Mouse (Mus musculus): ENCODE data around the gene Morn3. TPM values are rescaled to one million over a fixed set of nuclear protein-coding genes. Genes with fewer than 3 reads are reported as not detected.
"Not testable (repeated sequence)": the region's sequence is repeated elsewhere in the genome, so short reads cannot be mapped to it uniquely, and the experiment has no call there.

Gene Morn3
- polyA plus RNA-seq, 2 experiments, result not detected

DNA sequence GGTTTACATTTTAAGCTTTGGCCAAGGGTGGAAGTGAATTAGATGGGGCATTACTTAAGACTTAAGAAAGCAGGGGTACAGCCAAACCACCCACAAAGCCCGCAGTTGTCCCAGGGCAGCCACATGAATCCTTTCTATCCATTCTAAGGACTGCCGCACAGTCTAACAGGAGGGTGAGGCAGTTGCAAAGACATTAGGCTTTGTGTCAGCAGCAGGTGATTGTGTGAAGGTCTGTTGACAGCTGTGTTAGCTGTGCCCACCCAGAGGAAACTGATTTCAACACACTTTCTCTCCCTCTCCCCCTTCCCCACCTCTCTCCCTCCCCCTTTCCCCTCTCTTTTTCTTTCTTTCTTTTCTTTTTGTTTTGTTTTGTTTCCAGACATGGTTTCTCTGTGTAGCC, 21.9 kb upstream of the Morn3 start:
- Histone ChIP-seq H3K27ac (no peak overlapping the region), H3K9me3 (ENCODE audit: control insufficient read depth, low read length) (no peaks in the 10 kb centered on the region), H3K4me2 (ENCODE audit: low read depth) (no peak overlapping the region), H3K4me1 (replicated peaks; ENCODE audit: control insufficient read depth in 2 of 2, insufficient read depth in 2 of 2, low read length in 1 of 2) (peaks cover 6 to 7% of the 10 kb centered on the region in 2 experiments; a peak in 3 of 4 replicates), H3K4me3 (ENCODE audit: insufficient read depth in 1 of 2, low read depth in 2 of 2, low read length in 2 of 2) (no peak overlapping the region), H3K36me3 (replicated peaks; ENCODE audit: control insufficient read depth, insufficient read depth, low read depth) (no peaks in the 10 kb centered on the region), H3K9ac (replicated peaks) (no peak overlapping the region), H3K27me3 (ENCODE audit: control insufficient read depth, insufficient read depth, low read length) (no peaks in the 10 kb centered on the region)
- ATAC-seq (ENCODE audit: insufficient read depth) (no peak), DNase-seq (ENCODE audit: low read depth in 3 of 3, low spot score in 3 of 3) (no peak)
- WGBS (ENCODE audit: insufficient replicate concordance), result 80% methylated on average over 2 of the region's 2 CpGs
- TF ChIP-seq CTCF (IDR thresholded peaks at IDR 0.05; ENCODE audit: low read depth) (no peak), EP300 (IDR thresholded peaks at IDR 0.05; ENCODE audit: low read depth) (no peak)

DNA sequence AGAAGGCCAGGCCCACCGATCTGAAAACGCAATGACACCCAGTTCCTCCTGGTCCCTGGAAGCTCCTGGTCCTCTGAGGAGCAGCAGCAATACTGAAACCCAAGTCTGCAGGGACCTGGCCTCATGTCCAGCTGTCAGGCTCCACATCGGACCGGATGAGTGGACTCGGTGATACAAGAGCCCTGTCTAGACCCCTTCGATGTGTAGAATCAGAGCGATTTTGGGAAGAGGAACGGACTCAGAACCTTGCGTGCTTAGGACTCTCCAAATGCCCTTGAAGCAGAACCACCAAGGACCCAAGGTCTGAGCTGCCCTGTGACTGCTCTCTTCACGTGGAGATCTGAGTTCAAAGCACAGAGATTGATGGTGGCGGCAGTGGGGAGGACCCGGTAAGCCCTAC, 21.3 kb upstream of the Morn3 start, which contains the start of gene Tmem120b:
TSS of gene Tmem120b (plus strand) at position 301 of the 400 bp plus-strand sequence.
- Histone ChIP-seq H3K27ac (no peak within 1 kb of the TSS), H3K4me1 (replicated peaks; ENCODE audit: control insufficient read depth in 2 of 2, insufficient read depth in 2 of 2, low read length in 1 of 2) (peaks cover 6 to 7% of the 10 kb centered on the region in 2 experiments; a peak in 3 of 4 replicates), H3K4me3 (ENCODE audit: insufficient read depth in 1 of 2, low read depth in 2 of 2, low read length in 2 of 2) (no peak within 1 kb of the TSS), H3K27me3 (ENCODE audit: control insufficient read depth, insufficient read depth, low read length) (no peaks in the 10 kb centered on the region), H3K4me2 (ENCODE audit: low read depth) (no peak within 1 kb of the TSS), H3K36me3 (replicated peaks; ENCODE audit: control insufficient read depth, insufficient read depth, low read depth) (no peaks in the 10 kb centered on the region), H3K9me3 (ENCODE audit: control insufficient read depth, low read length) (no peaks in the 10 kb centered on the region), H3K9ac (replicated peaks) (0 out of 2 replicates have a peak within 1 kb of the TSS, but pooled peaks have one; percentile 9)
- 80% methylated on average over 12 of the region's 12 CpGs for WGBS (ENCODE audit: insufficient replicate concordance)
- TF ChIP-seq CTCF (IDR thresholded peaks at IDR 0.05; ENCODE audit: low read depth) (no peak), EP300 (IDR thresholded peaks at IDR 0.05; ENCODE audit: low read depth) (no peak)
- ATAC-seq (ENCODE audit: insufficient read depth) (no peak), DNase-seq (ENCODE audit: low read depth in 3 of 3, low spot score in 3 of 3) (no peak)

- DNase-seq (ENCODE audit: low read depth in 3 of 3, low spot score in 3 of 3), result peak; percentile 62 to 76 (median 65)
- WGBS (ENCODE audit: insufficient replicate concordance), result 11% methylated on average over 6 of the region's 6 CpGs
- H3K9me3 ChIP-seq (ENCODE audit: control insufficient read depth, low read length), result no peaks in the 10 kb centered on the region
Observed at GRCm38 (mm10) chr5:123067395-123067995, 20.7 kb upstream of the Morn3 start.

GRCm38 (mm10) chr5:123064207-123064606, 17.4 kb upstream of the Morn3 start:
- no peaks in the 10 kb centered on the region for H3K36me3 ChIP-seq (replicated peaks; ENCODE audit: control insufficient read depth, insufficient read depth, low read depth)
- no peak overlapping the region for H3K4me2 ChIP-seq (ENCODE audit: low read depth)
- H3K4me1 ChIP-seq (replicated peaks; ENCODE audit: control insufficient read depth in 2 of 2, insufficient read depth in 2 of 2, low read length in 1 of 2), result peaks cover 6 to 9% of the 10 kb centered on the region in 2 experiments; a peak in 3 of 4 replicates
- H3K27me3 ChIP-seq (ENCODE audit: control insufficient read depth, insufficient read depth, low read length), result no peaks in the 10 kb centered on the region
- H3K27ac ChIP-seq, result no peak overlapping the region
- no peak overlapping the region for H3K9ac ChIP-seq (replicated peaks)
- DNase-seq (ENCODE audit: low read depth in 3 of 3, low spot score in 3 of 3), result peak; percentile 72 to 75 (median 72)
- no peak overlapping the region for H3K4me3 ChIP-seq (ENCODE audit: insufficient read depth in 1 of 2, low read depth in 2 of 2, low read length in 2 of 2)
- WGBS (ENCODE audit: insufficient replicate concordance), result 28% methylated on average over 6 of the region's 6 CpGs
- TF ChIP-seq CTCF (IDR thresholded peaks at IDR 0.05; ENCODE audit: low read depth) (peak; percentile 59), EP300 (IDR thresholded peaks at IDR 0.05; ENCODE audit: low read depth) (no peak)
- no peaks in the 10 kb centered on the region for H3K9me3 ChIP-seq (ENCODE audit: control insufficient read depth, low read length)
- no peak for ATAC-seq (ENCODE audit: insufficient read depth)

More at GRCm38 (mm10) chr5:123067395-123067995, 20.7 kb upstream of the Morn3 start:
- TF ChIP-seq CTCF (IDR thresholded peaks at IDR 0.05; ENCODE audit: low read depth), result peak; percentile 47; the same call in 1 of the 2 replicates
- TF ChIP-seq EP300 (IDR thresholded peaks at IDR 0.05; ENCODE audit: low read depth), result no peak
- 0 out of 2 replicates have a peak overlapping the region, but pooled peaks have one; percentile 9 for H3K9ac ChIP-seq (replicated peaks)
- no peak overlapping the region for H3K4me2 ChIP-seq (ENCODE audit: low read depth)
- H3K27me3 ChIP-seq (ENCODE audit: control insufficient read depth, insufficient read depth, low read length), result no peaks in the 10 kb centered on the region
- peak; percentile 74 for ATAC-seq (ENCODE audit: insufficient read depth)
- H3K4me3 ChIP-seq (ENCODE audit: insufficient read depth in 1 of 2, low read depth in 2 of 2, low read length in 2 of 2), result no peak overlapping the region
- no peaks in the 10 kb centered on the region for H3K36me3 ChIP-seq (replicated peaks; ENCODE audit: control insufficient read depth, insufficient read depth, low read depth)
- H3K4me1 ChIP-seq (replicated peaks; ENCODE audit: control insufficient read depth in 2 of 2, insufficient read depth in 2 of 2, low read length in 1 of 2), result peaks cover 6 to 7% of the 10 kb centered on the region in 2 experiments; a peak in 3 of 4 replicates
- no peak overlapping the region for H3K27ac ChIP-seq

GRCm38 (mm10) chr5:123063141-123063540, 16.3 kb upstream of the Morn3 start:
- H3K4me1 ChIP-seq (replicated peaks; ENCODE audit: control insufficient read depth in 2 of 2, insufficient read depth in 2 of 2, low read length in 1 of 2), result peaks cover 15 to 16% of the 10 kb centered on the region in 2 experiments
- no peaks in the 10 kb centered on the region for H3K36me3 ChIP-seq (replicated peaks; ENCODE audit: control insufficient read depth, insufficient read depth, low read depth)
- ATAC-seq (ENCODE audit: insufficient read depth), result no peak
- no peaks in the 10 kb centered on the region for H3K9me3 ChIP-seq (ENCODE audit: control insufficient read depth, low read length)
- H3K4me3 ChIP-seq (ENCODE audit: insufficient read depth in 1 of 2, low read depth in 2 of 2, low read length in 2 of 2), result no peak overlapping the region
- 81% methylated on average over 3 of the region's 3 CpGs for WGBS (ENCODE audit: insufficient replicate concordance)
- H3K27me3 ChIP-seq (ENCODE audit: control insufficient read depth, insufficient read depth, low read length), result no peaks in the 10 kb centered on the region
- no peak for TF ChIP-seq CTCF (IDR thresholded peaks at IDR 0.05; ENCODE audit: low read depth)
- TF ChIP-seq EP300 (IDR thresholded peaks at IDR 0.05; ENCODE audit: low read depth), result no peak
- H3K4me2 ChIP-seq (ENCODE audit: low read depth), result no peak overlapping the region
- no peak overlapping the region for H3K27ac ChIP-seq
- no peak for DNase-seq (ENCODE audit: low read depth in 3 of 3, low spot score in 3 of 3)
- H3K9ac ChIP-seq (replicated peaks), result no peak overlapping the region

DNA sequence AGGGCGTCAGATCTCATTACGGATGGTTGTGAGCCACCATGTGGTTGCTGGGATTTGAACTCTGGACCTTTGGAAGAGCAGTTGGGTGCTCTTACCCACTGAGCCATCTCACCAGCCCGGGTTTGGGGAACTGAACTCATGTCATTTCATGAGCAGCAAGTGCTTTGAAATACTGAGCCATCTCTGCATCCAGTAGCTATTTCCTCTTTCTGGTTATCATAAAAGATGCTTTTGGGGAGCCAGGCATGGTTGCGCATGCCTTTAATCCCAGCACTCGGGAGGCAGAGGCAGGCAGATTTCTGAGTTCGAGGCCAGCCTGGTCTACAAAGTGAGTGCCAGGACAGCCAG, 14.6 kb upstream of the Morn3 start:
- H3K9me3 ChIP-seq (ENCODE audit: control insufficient read depth, low read length); ATAC-seq (ENCODE audit: insufficient read depth); H3K4me2 ChIP-seq (ENCODE audit: low read depth); H3K9ac ChIP-seq (replicated peaks); H3K27me3 ChIP-seq (ENCODE audit: control insufficient read depth, insufficient read depth, low read length); H3K36me3 ChIP-seq (replicated peaks; ENCODE audit: control insufficient read depth, insufficient read depth, low read depth); H3K27ac ChIP-seq; H3K4me3 ChIP-seq (ENCODE audit: insufficient read depth in 1 of 2, low read depth in 2 of 2, low read length in 2 of 2); DNase-seq (ENCODE audit: low read depth in 3 of 3, low spot score in 3 of 3): not testable (repeated sequence)
- 54% methylated on average over 5 of the region's 6 CpGs for WGBS (ENCODE audit: insufficient replicate concordance)
- H3K4me1 ChIP-seq (replicated peaks; ENCODE audit: control insufficient read depth in 2 of 2, insufficient read depth in 2 of 2, low read length in 1 of 2), result peaks cover 11 to 13% of the 10 kb centered on the region in 2 experiments
